Mouse (Mus musculus) heart, embryonic 12.5 days (tissue): ENCODE data around the gene Tmem33. TPM values are rescaled to one million over a fixed set of nuclear protein-coding genes. Genes with fewer than 3 reads are reported as not detected.

ENCODE experiments used
- ATAC-seq: fragments of 200-750 bp; cut with Nextera tagmentation; 2 replicates; pipeline ENCODE4 v1.8.0; 2017; ENCODE audit warnings: moderate TSS enrichment, moderate library complexity; ENCODE audit not compliant: insufficient number of reproducible peaks, low FRiP score
- H3K27ac ChIP-seq: fragments of 300-500 bp; sonication (generic); 2 replicates; pipeline ENCODE4 v1.5.1; 2016; ENCODE audit warnings: mild to moderate bottlenecking, moderate library complexity; ENCODE audit not compliant: poor library complexity, severe bottlenecking
- H3K27me3 ChIP-seq: fragments of 300-500 bp; sonication (generic); replicated peaks from 2 replicates; pipeline ENCODE4 v1.6.1; 2016; ENCODE audit warnings: mild to moderate bottlenecking, moderate library complexity
- H3K36me3 ChIP-seq: fragments of 300-500 bp; sonication (generic); 2 replicates; pipeline ENCODE4 v1.6.1; 2016; ENCODE audit warnings: mild to moderate bottlenecking, moderate library complexity
- H3K4me1 ChIP-seq: fragments of 300-500 bp; sonication (generic); replicated peaks from 2 replicates; pipeline ENCODE4 v1.6.1; 2016; ENCODE audit warnings: mild to moderate bottlenecking
- H3K4me2 ChIP-seq: fragments of 300-500 bp; sonication (generic); 2 replicates; pipeline ENCODE4 v1.6.1; 2016; ENCODE audit warnings: mild to moderate bottlenecking, moderate library complexity
- H3K4me3 ChIP-seq: fragments of 300-500 bp; sonication (generic); 2 replicates; pipeline ENCODE4 v1.5.1; 2016; ENCODE audit warnings: mild to moderate bottlenecking
- H3K9ac ChIP-seq: fragments of 300-500 bp; sonication (generic); 2 replicates; pipeline ENCODE4 v1.6.1; 2016; ENCODE audit warnings: mild to moderate bottlenecking, moderate library complexity
- H3K9me3 ChIP-seq: fragments of 300-500 bp; sonication (generic); replicated peaks from 2 replicates; pipeline ENCODE4 v1.6.1; 2016; ENCODE audit warnings: mild to moderate bottlenecking, moderate library complexity
- WGBS: fragments of 180-500 bp; shearing (Covaris S2); methylation state at CpG from one replicate; pipeline ENCODE4 v1.1.7; 2016; 5-methylcytosine and 5-hydroxymethylcytosine counted together
- polyA plus RNA-seq: library from polyadenylated mRNA; unstranded; fragments of >200 nt; fragmentation: Nextera tagmentation; extraction: Ambion mirVana; gene quantifications from 2 replicates; pipeline ENCODE4 v1.2.1, GENCODE M21; 2016

Tmem33 gene
- 55.5 and 60.9 TPM in 2 replicates for polyA plus RNA-seq

DNA sequence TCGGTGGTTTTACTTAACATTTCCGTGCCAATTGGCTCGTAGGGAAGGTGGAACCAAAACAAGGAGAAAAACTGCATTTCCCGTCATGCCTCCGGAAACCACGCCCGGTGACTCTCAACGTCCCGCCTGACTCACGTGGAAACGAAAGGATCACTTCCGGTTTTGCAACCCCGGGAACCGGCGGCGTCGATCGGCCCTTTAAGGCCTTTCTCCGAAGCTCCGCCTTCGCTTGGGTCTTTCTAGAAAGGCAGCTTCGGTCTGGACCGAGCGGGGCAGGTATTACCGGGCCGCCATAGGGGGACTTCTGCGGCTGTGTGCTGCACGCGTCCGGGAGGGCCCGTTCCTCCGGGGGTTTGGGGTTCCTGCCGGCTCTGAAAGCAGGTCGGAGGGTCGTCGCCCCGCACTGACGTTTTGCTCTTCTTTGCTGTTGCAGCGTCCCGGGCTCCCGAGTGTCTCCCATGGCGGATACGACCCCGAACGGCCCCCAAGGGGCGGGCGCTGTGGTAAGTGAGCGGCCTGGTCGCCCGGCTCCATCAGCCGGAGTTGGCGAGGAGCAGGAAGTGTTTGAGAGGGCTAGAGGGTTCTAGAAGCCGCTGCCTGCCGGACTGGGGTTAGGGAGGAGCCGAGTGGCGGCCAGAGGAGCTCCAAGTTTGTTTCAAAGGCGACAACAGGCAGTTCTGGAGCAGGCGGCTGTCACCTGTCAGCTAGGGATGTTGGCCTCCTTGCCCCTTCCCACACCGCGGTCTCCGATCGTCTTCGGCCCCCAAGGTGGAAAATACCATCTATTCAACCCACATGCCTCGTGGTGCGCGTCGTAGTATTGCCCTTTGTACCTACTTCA is at the start of gene Tmem33:
TSS of gene Tmem33 (plus strand) at position 35 of the 841 bp plus-strand sequence.
- H3K27ac ChIP-seq: peak within 1 kb of the TSS; percentile 98
- peaks cover 27% of the 10 kb centered on the region for H3K36me3 ChIP-seq
- H3K9ac ChIP-seq: peak within 1 kb of the TSS; percentile 92
- peak within 1 kb of the TSS; percentile 76 for H3K4me2 ChIP-seq
- no peaks in the 10 kb centered on the region for H3K9me3 ChIP-seq
- ATAC-seq: peak; percentile 92
- peak within 1 kb of the TSS; percentile 98 for H3K4me3 ChIP-seq
- H3K27me3 ChIP-seq: no peaks in the 10 kb centered on the region
- under 1% methylated on average over 67 of the region's 67 CpGs for WGBS
- peaks cover 13% of the 10 kb centered on the region for H3K4me1 ChIP-seq

DNA sequence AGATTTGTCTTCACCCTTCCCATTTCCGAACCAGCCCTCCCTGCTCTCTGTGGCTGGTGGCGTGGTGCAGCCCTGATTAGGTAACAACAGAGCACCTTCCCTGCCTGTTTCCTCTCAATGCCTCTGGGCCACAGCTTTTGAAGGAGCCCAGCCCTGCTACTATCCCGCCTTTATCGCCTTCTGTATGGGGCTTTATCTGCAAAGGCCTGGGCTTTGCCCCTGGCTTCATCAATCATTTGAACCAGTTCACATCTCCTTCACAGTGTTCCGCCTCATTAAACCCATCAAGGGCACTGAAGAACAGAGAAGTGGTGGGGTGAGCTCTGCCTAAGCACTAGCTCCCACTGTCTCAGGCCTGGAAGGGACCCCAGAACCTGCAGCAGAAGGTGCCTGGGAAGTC is 47.2 kb upstream of the Tmem33 start:
- H3K27me3 ChIP-seq: peaks cover 72% of the 10 kb centered on the region
- no peaks in the 10 kb centered on the region for H3K9me3 ChIP-seq
- no peaks in the 10 kb centered on the region for H3K36me3 ChIP-seq
- no peak overlapping the region for H3K4me2 ChIP-seq
- 17% methylated on average over 5 of the region's 5 CpGs for WGBS
- no peak overlapping the region for H3K27ac ChIP-seq
- H3K9ac ChIP-seq: no peak overlapping the region
- no peak for ATAC-seq
- H3K4me1 ChIP-seq: peaks cover 14% of the 10 kb centered on the region
- no peak overlapping the region for H3K4me3 ChIP-seq

DNA sequence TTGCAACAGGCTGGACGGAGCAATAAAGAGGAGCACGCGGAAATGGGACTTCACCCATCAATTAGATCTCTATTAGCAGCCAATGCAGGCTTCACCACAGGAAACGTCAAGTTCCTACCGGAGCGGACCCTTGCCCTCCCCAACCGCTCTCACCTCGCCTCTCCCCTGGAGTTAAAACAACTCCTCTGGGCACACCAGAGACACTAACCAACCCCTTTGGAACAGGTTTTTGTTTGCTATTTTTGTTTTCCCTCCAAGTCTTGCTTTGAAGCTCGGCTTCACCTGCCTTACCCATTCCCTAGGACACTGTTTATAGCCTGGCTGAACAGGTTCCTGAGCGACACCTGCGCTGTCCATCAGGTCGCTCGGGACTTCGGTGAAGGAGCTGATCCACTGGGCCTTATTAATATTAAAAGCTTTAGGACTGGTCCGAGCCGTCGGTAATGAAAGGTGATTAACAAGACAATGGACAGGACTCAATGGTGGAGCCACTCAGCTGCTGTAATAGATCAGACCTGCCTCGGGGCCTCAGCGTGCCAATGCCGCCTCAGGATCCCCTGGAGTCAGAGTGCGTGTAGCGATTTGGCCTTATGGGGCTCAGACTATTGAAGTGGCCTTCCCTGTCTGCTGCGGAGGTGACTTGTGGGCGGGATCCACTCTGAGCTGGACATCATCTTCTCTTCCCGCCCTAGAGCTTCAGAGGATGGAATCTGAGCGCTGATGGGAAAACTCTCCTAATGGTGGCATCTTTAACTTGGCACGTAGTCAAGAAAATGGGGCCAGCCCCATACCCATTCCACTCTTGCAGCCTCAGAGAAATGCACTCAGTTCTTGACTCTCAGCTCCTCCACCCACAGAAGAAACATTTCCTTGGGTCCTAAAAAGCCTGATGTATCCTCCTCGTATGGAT is 45.0 kb upstream of the Tmem33 start:
- peak overlapping the region; percentile 27; the same call in 1 of the 2 replicates for H3K4me3 ChIP-seq
- peak overlapping the region; percentile 61 for H3K4me2 ChIP-seq
- H3K9me3 ChIP-seq: no peaks in the 10 kb centered on the region
- no peak for ATAC-seq
- H3K27ac ChIP-seq: no peak overlapping the region
- no peaks in the 10 kb centered on the region for H3K36me3 ChIP-seq
- peaks cover 14% of the 10 kb centered on the region for H3K4me1 ChIP-seq
- 2% methylated on average over 28 of the region's 28 CpGs for WGBS
- peaks cover 88% of the 10 kb centered on the region for H3K27me3 ChIP-seq
- H3K9ac ChIP-seq: no peak overlapping the region

DNA sequence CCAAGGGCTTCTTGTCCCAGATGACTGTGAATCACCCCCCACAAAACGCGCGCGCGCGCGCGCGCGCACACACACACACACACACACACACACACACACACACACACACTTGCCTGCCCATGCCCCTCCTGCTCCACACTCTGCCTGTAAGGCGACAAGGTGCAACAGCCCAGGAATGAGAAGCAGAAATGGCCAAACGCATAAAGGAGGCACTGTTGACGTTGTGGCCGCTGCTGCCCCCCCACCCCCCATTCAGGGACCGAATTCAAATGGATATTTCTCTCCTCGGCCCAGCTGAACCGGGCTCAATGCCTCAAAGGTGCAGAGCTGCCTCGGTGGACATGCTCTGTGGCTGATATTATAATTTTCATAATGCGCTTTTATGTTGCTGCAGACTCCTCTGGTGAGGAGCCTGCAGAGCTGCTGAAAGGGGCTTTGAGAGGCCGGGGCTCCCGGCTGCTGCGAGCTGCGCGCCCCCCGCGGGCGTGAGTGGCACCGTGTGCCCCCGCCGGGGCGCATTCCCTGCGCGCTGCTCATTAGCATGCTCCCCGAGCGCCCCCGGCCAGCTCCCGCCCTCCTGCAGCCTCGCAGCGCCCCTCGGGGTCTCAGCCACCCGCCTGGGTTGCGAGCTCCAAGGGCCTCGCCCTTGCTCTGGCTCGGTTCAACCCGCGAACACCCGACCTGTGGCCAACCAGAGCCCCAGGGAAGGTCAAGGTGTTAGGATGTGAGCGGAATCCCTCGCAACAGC is 44.2 kb upstream of the Tmem33 start:
- H3K9me3 ChIP-seq: no peaks in the 10 kb centered on the region
- H3K9ac ChIP-seq: no peak overlapping the region
- peaks cover 87% of the 10 kb centered on the region for H3K27me3 ChIP-seq
- peaks cover 14% of the 10 kb centered on the region for H3K4me1 ChIP-seq
- ATAC-seq: no peak
- H3K27ac ChIP-seq: no peak overlapping the region
- peak overlapping the region; percentile 61 for H3K4me2 ChIP-seq
- 1% methylated on average over 49 of the region's 49 CpGs for WGBS
- no peaks in the 10 kb centered on the region for H3K36me3 ChIP-seq
- peak overlapping the region; percentile 27 for H3K4me3 ChIP-seq

DNA sequence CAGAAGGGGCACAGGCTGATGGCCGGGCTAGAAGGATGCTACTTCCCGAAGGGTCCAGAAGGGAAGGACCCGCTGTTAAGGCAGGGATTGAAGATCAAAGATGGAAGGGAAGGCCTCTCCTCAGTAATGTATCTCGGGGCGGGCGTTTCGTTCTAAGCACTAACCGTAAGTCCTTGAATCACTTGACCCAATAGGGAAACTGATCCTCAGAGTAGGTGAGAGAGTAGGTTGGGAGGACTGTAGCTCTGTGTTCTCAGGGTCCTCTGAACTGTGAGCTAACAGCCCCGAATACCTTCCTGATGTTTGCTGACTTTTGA is 43.6 kb upstream of the Tmem33 start:
- ATAC-seq: no peak
- 5% methylated on average over 9 of the region's 9 CpGs for WGBS
- Histone ChIP-seq H3K27me3 (peaks cover 88% of the 10 kb centered on the region), H3K36me3 (no peaks in the 10 kb centered on the region), H3K4me1 (peaks cover 14% of the 10 kb centered on the region), H3K4me2 (peak overlapping the region; percentile 61), H3K4me3 (peak overlapping the region; percentile 27; the same call in 1 of the 2 replicates), H3K27ac (no peak overlapping the region), H3K9ac (no peak overlapping the region), H3K9me3 (no peaks in the 10 kb centered on the region)

DNA sequence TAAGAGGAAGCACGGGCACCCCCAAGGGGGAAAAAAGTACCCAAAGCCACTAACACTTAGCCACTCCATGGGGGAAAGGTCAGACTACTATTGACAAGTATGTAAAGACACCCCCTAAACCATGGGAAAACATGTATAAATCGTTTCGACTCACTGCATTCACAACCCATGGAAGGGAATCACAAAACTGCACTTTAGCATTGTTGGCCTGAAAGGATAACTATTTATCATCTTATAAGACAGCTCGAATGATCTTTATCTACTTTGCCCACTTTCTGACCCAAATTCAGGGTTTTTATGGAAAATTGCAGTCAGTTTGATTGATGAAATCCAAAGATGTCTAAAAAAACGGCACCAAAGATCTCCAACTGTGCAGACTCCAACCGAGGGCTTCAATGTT is 38.5 kb upstream of the Tmem33 start:
- H3K27me3 ChIP-seq: peaks cover 88% of the 10 kb centered on the region
- H3K27ac ChIP-seq: no peak overlapping the region
- H3K4me3 ChIP-seq: no peak overlapping the region; the same call in 1 of the 2 replicates
- no peak overlapping the region for H3K9ac ChIP-seq
- 0 out of 2 replicates have a peak overlapping the region, but pooled peaks have one; percentile 76 for H3K4me2 ChIP-seq
- no peaks in the 10 kb centered on the region for H3K36me3 ChIP-seq
- peaks cover 9% of the 10 kb centered on the region; the same call in 1 of the 2 replicates for H3K4me1 ChIP-seq
- H3K9me3 ChIP-seq: peaks cover 3% of the 10 kb centered on the region; the same call in 1 of the 2 replicates
- ATAC-seq: no peak
- WGBS: 10% methylated on average over 6 of the region's 6 CpGs

DNA sequence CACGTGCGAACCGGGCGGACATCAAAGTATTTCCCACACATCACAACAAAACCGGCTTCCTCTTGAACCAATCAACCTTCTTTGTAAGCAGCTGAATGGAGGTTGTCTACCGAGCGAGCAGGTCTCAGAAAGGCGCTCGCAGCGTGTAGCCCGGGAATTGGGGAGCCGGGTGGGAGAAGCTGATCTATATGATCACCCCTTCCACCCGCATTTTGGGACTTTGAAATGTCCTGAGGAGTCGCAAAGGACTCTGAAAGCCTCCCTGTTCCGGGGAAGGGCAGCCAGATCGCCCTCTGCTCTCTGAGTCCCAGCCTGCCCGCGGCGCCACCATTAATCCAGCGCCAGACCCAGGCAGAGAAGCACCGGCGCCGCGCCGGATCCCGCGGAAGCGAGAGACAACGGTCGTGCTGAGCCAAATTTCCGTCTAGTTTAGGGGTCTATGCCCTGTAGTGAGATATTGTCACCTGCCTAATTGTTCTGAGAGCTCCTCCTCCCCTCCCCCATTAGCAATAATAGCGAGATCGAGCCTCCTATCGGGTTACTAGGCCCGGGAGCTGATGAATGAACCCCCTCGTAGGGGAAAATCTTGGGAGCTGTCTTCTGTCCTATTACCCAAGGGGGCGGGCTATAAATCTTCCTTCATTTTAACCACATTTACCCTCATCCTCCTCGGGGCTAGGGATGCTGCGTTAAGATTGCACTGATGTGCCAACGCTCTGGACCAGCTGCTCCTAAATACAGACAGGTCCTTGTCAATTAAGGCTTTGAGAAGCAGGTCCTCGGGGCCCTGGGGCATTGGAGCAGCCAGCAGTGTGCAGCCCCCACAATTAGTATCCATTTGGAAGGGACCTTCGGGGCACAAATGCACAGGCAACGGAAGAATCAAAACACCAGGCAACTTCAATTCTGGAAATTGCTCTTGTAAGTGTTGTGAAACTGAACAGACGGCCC is 37.6 kb upstream of the Tmem33 start:
- no peak for ATAC-seq
- H3K27ac ChIP-seq: no peak overlapping the region
- WGBS: 1% methylated on average over 44 of the region's 44 CpGs
- peak overlapping the region; percentile 54; the same call in 1 of the 2 replicates for H3K9ac ChIP-seq
- peaks cover 3% of the 10 kb centered on the region; the same call in 1 of the 2 replicates for H3K9me3 ChIP-seq
- H3K27me3 ChIP-seq: peaks cover 91% of the 10 kb centered on the region
- H3K36me3 ChIP-seq: no peaks in the 10 kb centered on the region
- H3K4me3 ChIP-seq: peak overlapping the region; percentile 45
- H3K4me1 ChIP-seq: peaks cover 9% of the 10 kb centered on the region; the same call in 1 of the 2 replicates
- peak overlapping the region; percentile 76 for H3K4me2 ChIP-seq

DNA sequence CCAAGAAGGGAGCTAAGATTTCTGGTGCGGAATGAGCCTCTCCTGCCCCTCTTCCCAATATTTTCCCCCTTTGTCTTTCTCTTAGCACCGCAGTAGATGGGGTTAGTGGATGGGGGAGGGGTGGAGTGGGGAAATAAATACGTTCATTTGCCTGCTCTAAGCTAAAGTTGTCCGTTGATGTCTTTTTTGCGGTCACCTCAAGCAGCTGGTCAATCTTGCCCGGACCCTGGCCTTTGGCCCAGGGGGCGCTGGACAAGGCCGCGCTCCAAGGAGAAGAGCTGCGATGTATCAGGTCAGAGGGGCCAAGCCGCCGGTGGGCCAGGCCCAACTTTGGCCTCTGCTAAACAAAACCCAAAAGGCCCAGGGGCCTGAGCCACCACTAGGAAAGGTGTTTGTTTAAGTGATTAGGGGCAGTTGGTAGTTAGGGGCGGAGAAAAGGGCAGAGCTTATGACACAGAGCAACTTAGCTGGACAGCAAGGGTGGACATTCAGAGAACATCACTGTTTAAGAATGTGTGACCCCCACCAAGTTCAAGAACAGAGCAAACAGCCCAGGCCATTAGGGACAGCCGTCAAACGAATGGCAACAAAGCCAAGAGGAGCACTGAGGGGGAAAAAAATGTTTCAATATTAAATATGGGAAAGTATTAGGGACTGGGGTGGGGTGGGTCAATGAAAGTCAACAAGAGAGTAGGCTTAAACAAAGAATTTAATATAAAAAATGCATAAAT is 36.8 kb upstream of the Tmem33 start:
- peaks cover 14% of the 10 kb centered on the region; the same call in 1 of the 2 replicates for H3K4me1 ChIP-seq
- H3K27ac ChIP-seq: no peak overlapping the region
- 5% methylated on average over 15 of the region's 15 CpGs for WGBS
- peaks cover 91% of the 10 kb centered on the region for H3K27me3 ChIP-seq
- no peaks in the 10 kb centered on the region for H3K36me3 ChIP-seq
- H3K9ac ChIP-seq: no peak overlapping the region
- H3K4me2 ChIP-seq: no peak overlapping the region
- H3K4me3 ChIP-seq: no peak overlapping the region
- no peak for ATAC-seq
- H3K9me3 ChIP-seq: peaks cover 3% of the 10 kb centered on the region; the same call in 1 of the 2 replicates

DNA sequence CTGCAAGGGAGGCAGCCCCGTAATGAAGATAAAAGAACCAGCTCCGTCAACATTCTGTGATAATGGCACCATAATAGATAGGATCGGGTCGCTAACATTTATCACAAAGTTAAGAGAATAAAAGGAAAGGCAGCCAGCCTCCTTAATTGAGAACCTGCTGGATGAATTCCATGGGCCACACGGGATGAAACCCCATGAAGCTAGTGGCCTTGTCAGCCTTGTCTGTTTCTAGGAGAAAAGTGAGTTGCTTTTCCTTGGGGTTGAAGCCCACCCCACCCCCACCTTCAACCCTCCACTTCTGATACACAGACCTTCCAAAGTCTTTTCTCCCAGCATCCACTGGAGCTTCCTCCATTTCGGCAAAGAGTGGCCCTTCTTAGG is 36.3 kb upstream of the Tmem33 start:
- Histone ChIP-seq H3K9ac (no peak overlapping the region), H3K36me3 (no peaks in the 10 kb centered on the region), H3K4me2 (no peak overlapping the region), H3K27ac (no peak overlapping the region), H3K9me3 (peaks cover 3% of the 10 kb centered on the region; the same call in 1 of the 2 replicates), H3K4me3 (no peak overlapping the region), H3K27me3 (peaks cover 90% of the 10 kb centered on the region), H3K4me1 (peaks cover 14% of the 10 kb centered on the region; the same call in 1 of the 2 replicates)
- ATAC-seq: no peak
- WGBS: 17% methylated on average over 6 of the region's 6 CpGs
